Mouse (Mus musculus) cerebellum, adult 2 months (tissue): ENCODE results near the gene 1700123O20Rik.

Experiments used
- CTCF ChIP-seq: fragments of 200-500 bp; IDR thresholded peaks from 2 replicates; pipeline ENCODE4 v1.5.1; 2011; ENCODE audit warnings: low read depth, mild to moderate bottlenecking, control low read depth, low read length, moderate library complexity, borderline replicate concordance; ENCODE audit not compliant: insufficient read depth
- POLR2A ChIP-seq: fragments of 200-500 bp; IDR thresholded peaks from 2 replicates; pipeline ENCODE4 v1.6.1; 2011; ENCODE audit warnings: low read length, control low read depth, borderline replicate concordance; ENCODE audit not compliant: insufficient read depth

DNA sequence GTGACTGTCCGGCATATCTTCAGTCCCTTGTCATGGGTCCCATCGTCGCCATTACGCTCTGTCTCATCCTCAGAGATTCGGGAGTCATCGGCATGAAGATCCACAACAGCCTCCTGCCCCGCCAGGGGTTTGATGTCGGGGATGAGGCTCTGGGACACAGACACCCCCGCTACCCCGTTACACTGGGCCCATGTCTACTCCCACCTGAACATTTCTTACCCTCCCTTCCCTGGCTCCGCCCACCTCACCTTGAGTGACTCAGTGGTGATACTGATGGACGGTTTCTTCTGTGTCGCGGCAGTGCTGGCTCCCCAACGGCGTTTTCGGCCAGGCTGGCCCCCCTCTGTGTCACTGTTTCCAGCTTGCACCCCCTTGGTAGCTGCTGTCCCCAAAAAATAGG is 39.6 kb upstream of the 1700123O20Rik start:
- TF ChIP-seq CTCF (no peak), POLR2A (no peak)
